Mouse (Mus musculus) lung, adult 10 weeks (tissue): ENCODE measurements around the gene Ube2e2. TPM values are rescaled to one million over a fixed set of nuclear protein-coding genes. Genes with fewer than 3 reads are reported as not detected.

ENCODE experiments used
- polyA plus RNA-seq: library from polyadenylated mRNA; stranded (reverse); fragments of 350-450 nt; fragmentation: Illumina TruSeq; extraction: RNeasy Lipid Tissue Mini Kit (QIAGEN cat#74804); gene quantifications from one replicate; pipeline ENCODE4 v1.2.3, GENCODE M21; 2014; ENCODE audit warnings: low read depth, low replicate concordance; ENCODE audit not compliant: insufficient read depth

The Ube2e2 gene
- polyA plus RNA-seq = 21.7 TPM

GRCm38 (mm10) chr14:18893947-18894445, at the start of gene Ube2e2:
Gene Ube2e2 (minus strand): TSS chr14:18894267.

